Mouse (Mus musculus) brain, embryonic 14.5 days (tissue): Measurements from ENCODE around the gene Rpl36. TPM values are rescaled to one million over a fixed set of nuclear protein-coding genes. Genes with fewer than 3 reads are reported as not detected.

Experiments
- DNase-seq: peaks from one replicate; pipeline ENCODE4 v3.0.0-alpha.2; 2011; ENCODE audit warnings: low read depth
- CTCF ChIP-seq: fragments of 200-500 bp; IDR thresholded peaks from 2 replicates; pipeline ENCODE4 v1.5.1; 2012; ENCODE audit warnings: inconsistent platforms, mild to moderate bottlenecking, moderate library complexity, borderline replicate concordance; ENCODE audit not compliant: insufficient read depth, insufficient read length; ENCODE audit errors: extremely low read depth
- POLR2A ChIP-seq: fragments of 200-500 bp; IDR thresholded peaks from 2 replicates; pipeline ENCODE4 v1.6.1; 2012; ENCODE audit warnings: mild to moderate bottlenecking, inconsistent platforms, borderline replicate concordance; ENCODE audit not compliant: poor library complexity, insufficient read depth, insufficient read length, severe bottlenecking; ENCODE audit errors: extremely low read depth
- polyA plus RNA-seq: library from polyadenylated mRNA; depleted of rRNA; stranded (reverse); fragments of >200 nt; gene quantifications from 2 replicates; pipeline ENCODE4 v1.2.3, GENCODE M21; 2012; rRNA removed

The Rpl36 gene
- polyA plus RNA-seq: 1,808 and 2,187 TPM in 2 replicates

- DNase-seq: peak; percentile 97
- TF ChIP-seq CTCF (peak; percentile 97), POLR2A (peak; percentile 78; the same call in 1 of the 2 replicates)
Observed at GRCm38 (mm10) chr17:56613236-56613844, at the start of gene Rpl36. Gene Rpl36, plus strand, starts transcription at chr17:56613416.

- DNase-seq: peak; percentile 61
- no peak for TF ChIP-seq POLR2A
Observed at GRCm38 (mm10) chr17:56566293-56566692, 46.9 kb upstream of the Rpl36 start.

- no peak for DNase-seq
- TF ChIP-seq CTCF (no peak), POLR2A (no peak)
Observed at GRCm38 (mm10) chr17:56566918-56567317, 46.3 kb upstream of the Rpl36 start.

- no peak for DNase-seq
- TF ChIP-seq POLR2A: no peak
- TF ChIP-seq CTCF: no peak
Observed at GRCm38 (mm10) chr17:56567370-56567769, 45.8 kb upstream of the Rpl36 start.

GRCm38 (mm10) chr17:56570287-56570686 is 42.9 kb upstream of the Rpl36 start:
- no peak for DNase-seq
- TF ChIP-seq POLR2A (no peak), CTCF (no peak)

GRCm38 (mm10) chr17:56572154-56572553 is 41.1 kb upstream of the Rpl36 start:
- TF ChIP-seq POLR2A (no peak), CTCF (no peak)
- DNase-seq: no peak

- DNase-seq: no peak
- no peak for TF ChIP-seq POLR2A
- TF ChIP-seq CTCF: no peak
Observed at GRCm38 (mm10) chr17:56572939-56573338, 40.3 kb upstream of the Rpl36 start.

GRCm38 (mm10) chr17:56583071-56583470 is 30.1 kb upstream of the Rpl36 start:
- TF ChIP-seq POLR2A (no peak), CTCF (no peak)

GRCm38 (mm10) chr17:56583611-56584256 is 29.5 kb upstream of the Rpl36 start:
- no peak for DNase-seq
- no peak for TF ChIP-seq CTCF
- no peak for TF ChIP-seq POLR2A

More at GRCm38 (mm10) chr17:56583071-56583470, 30.1 kb upstream of the Rpl36 start:
- DNase-seq: no peak

- TF ChIP-seq POLR2A (peak; percentile 86), CTCF (peak; percentile 11; the same call in 1 of the 2 replicates)
Observed at GRCm38 (mm10) chr17:56584257-56585130, 28.7 kb upstream of the Rpl36 start, which contains the start of the genes Safb2 and Safb. Gene Safb2, minus strand, starts transcription at chr17:56584585. Gene Safb, plus strand, starts transcription at chr17:56584825.

More at GRCm38 (mm10) chr17:56584257-56585130, 28.7 kb upstream of the Rpl36 start, which contains the start of the genes Safb2 and Safb:
- DNase-seq: peak; percentile 100
